Mouse (Mus musculus) c-Kit-positive CD71-negative TER-119-negative erythroid progenitor cells, embryonic 14.5 days (primary cell): Measurements from ENCODE around the gene Morn3.

Source experiments
- DNase-seq: peaks from one replicate; pipeline ENCODE4 v3.0.0-alpha.2; 2013; ENCODE audit warnings: low read depth

Gene Morn3

GRCm38 (mm10) chr5:122990411-122991160 is 56.2 kb downstream of the Morn3 start:
- no peak for DNase-seq

GRCm38 (mm10) chr5:122989551-122990330 is 57.1 kb downstream of the Morn3 start, which contains the start of gene Kdm2b:
Kdm2b (minus strand) TSS chr5:122989823.
- DNase-seq, result no peak

GRCm38 (mm10) chr5:122989001-122989525 is 57.8 kb downstream of the Morn3 start:
- peak; percentile 58 for DNase-seq

- DNase-seq, result no peak
Measured at GRCm38 (mm10) chr5:122988021-122988751, 58.6 kb downstream of the Morn3 start.

- DNase-seq, result no peak
Measured at GRCm38 (mm10) chr5:122987211-122988020, 59.4 kb downstream of the Morn3 start.

GRCm38 (mm10) chr5:122986091-122986493 is 60.7 kb downstream of the Morn3 start:
- no peak for DNase-seq
